Mouse (Mus musculus) urinary bladder, postnatal 14 days (tissue): Measurements from ENCODE around the gene Znrf2.
A peak's percentile ranks its signal among the peaks of the same experiment; 100 is the strongest.

Experiments
- DNase-seq: peaks from one replicate; pipeline ENCODE4 v3.0.0; 2021; ENCODE audit warnings: low spot score

Znrf2 gene

GRCm38 (mm10) chr6:54816388-54817065 lies at the start of gene Znrf2:
Gene Znrf2, plus strand, starts transcription at chr6:54816916.
- peak; percentile 93 for DNase-seq

DNA sequence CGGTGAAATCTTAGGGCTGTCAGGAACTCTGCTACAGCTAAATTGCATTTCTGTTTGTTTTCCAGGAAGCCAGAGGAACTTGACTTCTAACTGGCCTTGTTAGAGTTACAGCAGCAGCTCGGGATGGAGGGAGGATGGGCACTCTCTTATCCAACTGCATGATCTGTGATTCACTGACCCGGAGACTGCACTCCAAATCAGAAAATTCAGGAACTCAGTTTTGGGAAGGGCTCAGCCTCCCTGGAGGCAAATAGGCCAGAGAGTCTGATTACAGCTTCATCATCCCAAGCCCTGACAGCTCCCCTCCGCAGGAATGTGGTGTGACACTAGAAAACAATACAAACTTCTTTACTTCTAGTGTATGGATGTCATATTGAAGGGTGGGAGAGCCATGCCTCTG lies 49.0 kb upstream of the Znrf2 start:
- no peak for DNase-seq

GRCm38 (mm10) chr6:54770766-54771165 lies 46.0 kb upstream of the Znrf2 start:
- DNase-seq: no peak

DNA sequence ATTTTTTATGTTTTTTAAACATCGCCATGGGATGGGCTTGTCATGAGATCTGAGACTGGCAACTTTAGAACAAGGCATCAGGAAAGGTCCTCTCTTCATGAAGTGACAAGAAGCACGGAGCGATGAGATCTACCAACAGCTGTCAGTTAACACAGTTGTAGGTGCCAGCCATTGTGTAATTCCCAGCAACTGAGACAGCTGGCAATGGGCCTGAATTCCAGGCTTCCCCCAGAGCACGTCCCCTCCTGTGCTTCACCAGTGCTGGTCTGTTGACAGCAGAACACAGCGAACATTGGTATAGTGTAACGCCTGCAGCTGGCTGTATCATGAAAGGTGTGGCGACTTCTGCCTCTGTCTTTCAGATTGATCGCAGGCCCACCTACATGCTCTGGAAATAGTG lies 45.5 kb upstream of the Znrf2 start:
- DNase-seq: no peak

- no peak for DNase-seq
Observed at GRCm38 (mm10) chr6:54772078-54772477, 44.6 kb upstream of the Znrf2 start.

GRCm38 (mm10) chr6:54775739-54776138 lies 41.0 kb upstream of the Znrf2 start:
- no peak for DNase-seq

DNA sequence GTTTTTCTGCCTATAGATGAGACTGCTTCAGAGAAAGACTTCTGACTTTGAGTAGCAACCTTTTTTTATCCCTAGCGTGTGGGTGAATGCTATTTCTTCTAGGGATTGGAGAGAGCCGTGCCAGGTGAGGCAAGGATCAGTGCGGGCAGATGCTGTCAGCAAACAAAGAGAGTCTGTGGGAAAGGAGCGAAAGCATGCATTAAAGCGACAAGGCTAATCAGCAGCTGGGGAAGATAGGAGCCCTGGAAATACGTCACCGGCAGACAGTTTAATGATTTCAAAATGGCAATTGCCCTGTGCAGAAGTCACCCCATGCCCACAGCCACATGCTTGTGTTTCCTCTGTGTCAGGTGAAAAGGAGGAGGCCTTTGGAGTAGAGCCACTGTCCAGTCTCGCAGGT lies 39.1 kb upstream of the Znrf2 start:
- DNase-seq: no peak

GRCm38 (mm10) chr6:54779968-54780367 lies 36.7 kb upstream of the Znrf2 start:
- DNase-seq: no peak

DNA sequence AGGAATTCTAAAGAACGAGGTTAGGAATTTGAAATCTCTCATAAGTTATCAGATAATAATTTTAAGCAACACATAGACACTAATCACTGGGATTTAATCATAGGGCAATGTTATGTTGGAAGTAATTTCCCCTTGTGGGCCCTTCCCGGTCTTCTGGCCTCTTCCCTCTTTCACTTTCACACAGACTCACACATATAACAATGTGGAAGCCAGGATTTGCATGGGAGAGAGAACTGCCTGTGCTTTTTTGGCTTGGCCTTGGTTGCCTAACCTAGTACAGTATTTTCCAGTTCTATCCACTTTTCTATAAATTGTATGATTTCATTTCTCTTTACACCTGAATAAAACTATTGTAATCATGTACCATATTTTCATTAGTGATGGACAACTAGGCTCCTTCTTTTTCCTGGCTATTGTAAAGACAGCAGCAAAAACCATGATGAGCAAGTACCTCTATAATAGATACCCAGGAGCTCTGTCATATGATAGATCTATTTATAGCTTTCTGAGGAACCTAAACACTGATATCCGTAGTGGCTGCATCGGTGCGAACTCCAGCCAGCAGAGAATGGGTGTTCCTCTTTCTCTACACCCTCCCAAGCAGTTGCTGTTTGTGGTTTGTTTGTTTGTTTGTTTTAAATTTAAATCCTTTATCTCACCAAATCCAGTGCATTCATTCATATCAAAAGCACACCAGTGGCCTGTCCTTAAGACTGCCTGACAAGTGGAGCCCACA lies 36.0 kb upstream of the Znrf2 start:
- no peak for DNase-seq

DNA sequence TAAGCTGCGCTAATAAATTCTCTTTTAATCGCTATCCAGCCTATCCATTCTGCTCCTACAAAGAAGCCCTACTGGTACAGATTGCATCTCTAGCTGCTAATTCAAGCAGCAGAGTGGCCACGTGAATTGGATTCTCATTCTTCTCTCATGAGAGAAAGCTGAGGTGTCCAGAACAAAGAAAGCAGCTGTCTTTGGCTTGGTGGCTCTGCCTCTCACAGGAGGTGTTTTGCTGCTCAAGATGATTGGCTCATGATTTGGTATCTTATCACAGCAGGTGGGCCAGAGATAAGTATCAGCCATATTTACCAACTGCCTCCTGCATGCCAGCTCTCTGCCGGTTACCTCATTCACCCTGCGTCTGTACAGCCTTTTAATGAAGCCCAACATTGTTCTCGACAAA lies 34.8 kb upstream of the Znrf2 start:
- no peak for DNase-seq

DNA sequence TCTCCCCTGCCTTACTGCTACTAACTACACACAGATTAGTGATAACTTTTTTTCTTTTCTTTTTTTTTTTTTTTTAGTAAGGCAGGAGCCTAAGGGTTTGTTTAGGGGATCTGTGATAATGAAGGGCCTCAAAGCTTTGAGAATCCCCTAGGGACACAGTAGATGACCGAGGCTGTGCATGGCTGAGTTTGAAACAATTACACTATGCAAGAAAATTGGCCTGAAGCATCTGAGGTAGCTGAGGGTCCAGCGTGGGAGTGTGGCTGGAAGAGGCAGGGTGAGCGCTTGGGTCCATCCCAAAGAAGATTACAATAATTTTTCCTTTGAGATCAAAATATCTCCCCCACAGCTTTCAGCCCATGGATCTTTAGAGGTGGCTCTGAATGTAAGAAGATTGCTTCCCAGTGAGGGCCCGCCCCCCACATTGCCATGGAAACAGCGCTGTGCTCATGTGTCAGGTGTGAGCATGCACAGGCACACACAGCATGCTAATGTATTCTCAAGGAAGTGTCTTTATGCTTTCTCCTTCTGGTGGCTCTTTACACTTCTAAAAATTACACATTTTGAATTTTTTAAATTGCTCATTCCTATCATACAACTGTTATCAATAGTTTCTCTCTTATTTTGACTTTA lies 31.5 kb upstream of the Znrf2 start:
- DNase-seq: no peak

DNA sequence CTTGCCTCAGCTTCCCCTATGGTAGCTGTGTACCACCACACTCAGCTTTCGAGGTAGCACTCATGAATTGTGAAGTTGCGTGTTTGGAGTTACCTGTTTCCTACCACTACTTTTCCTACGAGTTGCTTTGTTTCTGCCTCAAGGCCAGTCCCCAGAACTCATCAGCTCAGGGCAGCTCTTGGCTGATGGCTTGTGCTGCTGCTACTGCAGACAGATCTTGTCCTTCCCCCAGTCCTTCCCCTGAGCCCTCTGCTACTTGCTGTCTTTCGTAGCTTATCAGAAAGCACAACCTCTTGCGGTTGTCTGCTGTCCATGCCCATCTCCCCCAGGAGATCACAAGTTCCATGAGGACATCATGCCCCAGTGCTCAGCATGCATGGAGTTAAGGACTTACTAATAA lies 29.9 kb upstream of the Znrf2 start:
- no peak for DNase-seq

GRCm38 (mm10) chr6:54788493-54788892 lies 28.2 kb upstream of the Znrf2 start:
- DNase-seq: no peak

DNA sequence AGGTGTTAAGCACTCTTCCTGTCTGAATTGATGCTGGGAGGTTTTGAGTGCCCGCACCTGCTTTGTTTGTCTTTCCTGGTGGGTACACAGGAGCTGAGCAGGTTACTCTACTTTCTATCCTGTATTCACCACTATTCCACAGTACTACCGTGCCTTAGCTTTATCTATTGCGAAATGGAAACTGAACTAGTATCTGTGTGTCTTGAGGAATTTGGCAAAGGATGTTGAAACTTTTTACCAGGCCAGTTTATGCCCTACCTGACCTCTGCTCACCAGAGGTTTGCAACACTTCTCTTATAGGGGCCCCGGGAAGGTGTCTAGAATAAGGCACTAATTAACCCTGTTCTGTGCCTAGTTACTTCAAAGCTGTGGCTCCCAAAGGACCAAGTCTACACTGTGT lies 27.6 kb upstream of the Znrf2 start:
- no peak for DNase-seq

DNA sequence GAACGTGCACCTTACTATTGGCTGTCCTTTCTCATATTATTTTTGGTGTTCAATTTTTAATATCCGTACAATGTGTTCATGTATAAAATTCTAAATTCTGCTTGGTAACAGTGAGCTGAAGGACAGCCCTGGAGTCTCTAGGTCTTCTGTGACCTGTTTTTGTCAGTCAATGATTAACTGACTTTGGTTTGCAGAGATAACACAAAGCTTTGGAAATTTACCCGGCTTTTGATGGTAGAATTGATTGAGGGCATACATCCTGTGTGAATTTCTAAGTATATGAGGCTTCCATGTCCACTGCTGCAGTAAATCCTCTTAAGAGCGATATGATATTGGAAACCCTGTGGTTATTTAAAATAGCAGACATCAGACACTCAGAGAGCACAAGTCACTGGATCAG lies 26.6 kb upstream of the Znrf2 start:
- DNase-seq: no peak

- no peak for DNase-seq
Observed at GRCm38 (mm10) chr6:54793853-54794252, 22.9 kb upstream of the Znrf2 start.

GRCm38 (mm10) chr6:54794372-54794771 lies 22.3 kb upstream of the Znrf2 start:
- DNase-seq: no peak

DNA sequence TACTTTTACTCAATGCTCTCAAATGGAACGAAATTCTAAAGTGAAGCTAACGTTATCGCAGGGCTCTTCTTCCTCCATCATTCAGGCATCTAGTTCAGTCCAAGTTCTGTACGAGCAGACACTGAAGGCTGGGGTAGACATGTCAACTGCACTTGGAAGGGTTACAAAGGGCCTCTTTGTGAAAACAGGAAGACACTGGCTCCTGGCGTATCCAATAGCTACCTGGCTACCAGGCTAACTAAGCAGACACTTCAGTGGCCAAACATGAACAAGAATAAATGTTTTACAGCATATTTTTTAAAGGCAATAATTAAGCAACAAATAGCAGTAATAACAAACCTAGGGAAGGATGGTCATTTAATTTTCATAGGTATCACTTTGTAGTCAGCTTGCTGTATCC lies 21.7 kb upstream of the Znrf2 start:
- DNase-seq: no peak

GRCm38 (mm10) chr6:54795971-54796370 lies 20.7 kb upstream of the Znrf2 start:
- no peak for DNase-seq

GRCm38 (mm10) chr6:54802348-54802747 lies 14.4 kb upstream of the Znrf2 start:
- DNase-seq: peak; percentile 37

- DNase-seq: no peak
Observed at GRCm38 (mm10) chr6:54804066-54804864, 12.5 kb upstream of the Znrf2 start.

GRCm38 (mm10) chr6:54805779-54806178 lies 10.9 kb upstream of the Znrf2 start:
- no peak for DNase-seq
